Mouse (Mus musculus) liver, adult 2 months (tissue): ENCODE data around the gene Tmem209.

Experiments used
- CTCF ChIP-seq: fragments of 200-500 bp; IDR thresholded peaks from 2 replicates; pipeline ENCODE4 v1.5.1; 2011; ENCODE audit warnings: low read depth, low read length, control low read depth
- POLR2A ChIP-seq: fragments of 200-500 bp; IDR thresholded peaks from 2 replicates; pipeline ENCODE4 v1.6.1; 2011; ENCODE audit warnings: low read length, control low read depth; ENCODE audit not compliant: insufficient read depth; ENCODE audit errors: extremely low read depth

DNA sequence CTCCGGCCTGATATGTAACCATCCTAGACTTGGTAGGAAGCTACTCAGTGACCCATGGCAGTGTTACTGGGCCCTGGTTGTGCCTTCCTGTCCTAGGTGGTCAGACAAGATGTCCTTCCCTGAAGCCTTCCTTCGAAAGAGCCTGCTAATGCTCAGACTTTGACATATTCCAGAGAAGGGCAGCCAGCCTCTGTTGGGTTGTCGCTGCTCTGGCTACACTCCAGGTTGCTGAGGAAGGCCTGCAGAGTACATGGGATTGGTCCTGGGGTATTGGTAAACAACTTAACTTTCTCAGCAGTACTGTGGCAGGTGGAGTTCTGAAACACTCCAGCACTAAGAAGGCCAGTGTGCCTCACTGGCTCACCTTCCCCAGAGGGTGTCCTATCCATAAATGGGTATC, 30.2 kb downstream of the Tmem209 start:
- TF ChIP-seq POLR2A (no peak), CTCF (no peak)
